Mouse (Mus musculus): ENCODE measurements around the gene Cyp2w1.

DNA sequence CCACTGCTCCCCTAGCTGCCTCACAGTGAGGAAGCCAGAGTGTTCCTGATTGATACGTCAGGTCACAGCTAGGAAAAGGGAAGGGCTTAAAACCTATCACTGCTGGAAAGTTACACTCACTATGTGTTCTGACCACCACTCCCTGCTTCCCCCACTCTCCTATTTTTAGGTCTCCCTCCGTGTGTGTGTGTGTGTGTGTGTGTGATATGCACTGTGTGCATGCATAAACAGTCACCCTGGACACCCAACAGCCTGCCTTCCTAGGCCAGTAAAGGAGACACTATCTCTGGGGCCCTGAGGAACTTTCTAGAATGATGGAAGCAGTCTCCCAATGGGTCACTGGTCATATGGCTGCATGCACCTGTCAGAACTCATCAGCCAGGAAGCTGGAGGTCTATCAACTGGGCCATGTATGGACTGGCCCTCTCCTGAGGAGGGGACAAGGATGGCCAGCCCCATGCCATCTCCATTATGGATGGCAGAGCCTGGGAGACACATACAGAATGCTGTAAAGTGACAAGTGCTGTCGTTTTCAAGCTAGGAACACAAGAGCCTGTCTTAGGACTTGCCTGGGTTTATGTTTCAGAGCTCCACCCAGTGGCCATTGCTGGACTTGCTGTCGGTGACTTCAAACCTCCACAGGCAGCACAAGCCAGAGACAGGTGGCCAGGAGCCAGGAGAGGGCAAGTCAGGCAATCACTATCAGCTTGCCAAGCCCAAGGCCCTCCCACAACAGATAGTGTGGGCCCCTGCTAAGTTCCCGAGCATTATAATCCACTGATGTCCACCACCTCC, 45.7 kb downstream of the Cyp2w1 start:
- TF ChIP-seq CTCF (IDR thresholded peaks at IDR 0.05; ENCODE audit: low read depth) (peak; percentile 93), EP300 (optimal IDR thresholded peaks at IDR 0.05) (no peak)
